Mouse (Mus musculus): Measurements from ENCODE around the gene Gm4450. TPM values are rescaled to one million over a fixed set of nuclear protein-coding genes. Genes with fewer than 3 reads are reported as not detected.

Gm4450 gene
- polyA plus RNA-seq, 1 experiment from 2014 or later: 0.42 TPM

DNA sequence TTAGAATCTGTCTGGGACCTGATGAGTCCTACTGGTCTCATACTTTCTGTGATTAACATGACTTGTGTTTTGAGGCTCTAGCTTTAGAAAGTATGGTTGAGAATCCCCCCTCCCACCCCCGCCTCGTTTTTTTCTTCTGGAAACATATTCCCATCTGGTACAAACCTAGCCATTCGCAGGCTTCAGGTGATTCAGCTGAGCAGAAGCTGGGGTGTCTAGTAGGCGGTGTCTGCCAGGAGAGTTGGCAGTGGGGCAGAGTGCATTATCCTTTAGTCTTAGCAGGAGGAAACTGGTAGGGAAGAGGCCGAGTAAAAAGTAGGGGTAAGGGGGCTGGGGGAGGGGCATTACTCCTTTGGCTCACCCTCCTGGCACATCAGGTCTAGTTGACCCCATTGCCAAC lies 30.2 kb downstream of the Gm4450 start:
- Histone ChIP-seq H3K9me3 (ENCODE audit: control insufficient read depth, low read length) (no peaks in the 10 kb centered on the region), H3K36me3 (ENCODE audit: control insufficient read depth, insufficient read depth, low read length) (0 out of 2 replicates have a peak, but pooled peaks cover 3% of the 10 kb centered on the region), H3K4me2 (ENCODE audit: low read depth, low read length) (peak overlapping the region; percentile 86), H3K27ac (ENCODE audit: low read depth, low read length) (no peak overlapping the region), H3K27me3 (ENCODE audit: control insufficient read depth, insufficient read depth, low read length) (peaks cover 18% of the 10 kb centered on the region; the same call in 1 of the 2 replicates), H3K4me3 (ENCODE audit: low read depth, low read length) (peak overlapping the region; percentile 45; the same call in 1 of the 2 replicates), H3K4me1 (ENCODE audit: control insufficient read depth, insufficient read depth, low read length) (peaks cover 13% of the 10 kb centered on the region; the same call in 1 of the 2 replicates), H3K9ac (replicated peaks; ENCODE audit: low read depth, low read length) (0 out of 2 replicates have a peak overlapping the region, but pooled peaks have one; percentile 50)
- no peak for ATAC-seq (ENCODE audit: low read depth)
- 43% methylated on average over 5 of the region's 5 CpGs for WGBS

DNA sequence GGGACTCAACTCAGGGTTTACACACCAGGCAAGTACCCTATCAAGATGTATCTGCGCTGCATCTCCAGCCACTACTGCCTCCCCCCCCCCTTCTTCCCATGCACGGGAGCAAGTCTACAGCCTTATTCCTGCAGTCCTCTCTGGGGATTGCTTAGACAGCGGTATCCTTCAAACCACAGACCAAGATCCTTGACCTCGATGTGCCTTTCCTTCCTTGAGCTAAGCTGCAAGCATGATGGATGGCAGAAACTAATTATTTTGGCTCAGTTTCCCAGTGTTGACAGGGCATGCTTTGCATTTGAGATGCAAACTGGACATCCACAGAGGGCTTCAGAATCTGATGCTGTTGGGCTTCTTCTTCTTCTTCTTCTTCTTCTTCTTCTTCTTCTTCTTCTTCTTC lies 34.0 kb downstream of the Gm4450 start:
- 92% methylated on average over 4 of the region's 4 CpGs for WGBS
- 0 out of 2 replicates have a peak, but pooled peaks cover 3% of the 10 kb centered on the region for H3K36me3 ChIP-seq (ENCODE audit: control insufficient read depth, insufficient read depth, low read length)
- no peak overlapping the region for H3K27ac ChIP-seq (ENCODE audit: low read depth, low read length)
- H3K4me3 ChIP-seq (ENCODE audit: low read depth, low read length): no peak overlapping the region
- no peak overlapping the region for H3K9ac ChIP-seq (replicated peaks; ENCODE audit: low read depth, low read length)
- no peak for ATAC-seq (ENCODE audit: low read depth)
- peaks cover 10% of the 10 kb centered on the region; the same call in 1 of the 2 replicates for H3K4me1 ChIP-seq (ENCODE audit: control insufficient read depth, insufficient read depth, low read length)
- H3K9me3 ChIP-seq (ENCODE audit: control insufficient read depth, low read length): no peaks in the 10 kb centered on the region
- no peak overlapping the region for H3K4me2 ChIP-seq (ENCODE audit: low read depth, low read length)
- H3K27me3 ChIP-seq (ENCODE audit: control insufficient read depth, insufficient read depth, low read length): peaks cover 12% of the 10 kb centered on the region; the same call in 1 of the 2 replicates

DNA sequence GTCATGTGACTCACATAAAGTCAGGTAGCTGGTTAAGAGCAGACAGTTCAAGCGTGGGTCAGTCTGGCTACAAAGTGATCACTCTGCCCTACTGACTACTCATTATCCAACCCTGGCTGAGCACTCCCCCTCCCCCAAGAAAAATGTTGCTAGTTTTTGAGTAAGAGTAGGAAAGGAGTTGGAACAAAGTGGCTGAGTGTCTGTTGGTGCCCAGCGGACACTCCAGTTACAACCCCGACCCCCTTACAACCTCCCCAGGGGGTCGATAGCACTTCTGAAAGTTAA lies 37.2 kb downstream of the Gm4450 start:
- WGBS: 17% methylated on average over 4 of the region's 4 CpGs
- no peaks in the 10 kb centered on the region for H3K36me3 ChIP-seq (ENCODE audit: control insufficient read depth, insufficient read depth, low read length)

DNA sequence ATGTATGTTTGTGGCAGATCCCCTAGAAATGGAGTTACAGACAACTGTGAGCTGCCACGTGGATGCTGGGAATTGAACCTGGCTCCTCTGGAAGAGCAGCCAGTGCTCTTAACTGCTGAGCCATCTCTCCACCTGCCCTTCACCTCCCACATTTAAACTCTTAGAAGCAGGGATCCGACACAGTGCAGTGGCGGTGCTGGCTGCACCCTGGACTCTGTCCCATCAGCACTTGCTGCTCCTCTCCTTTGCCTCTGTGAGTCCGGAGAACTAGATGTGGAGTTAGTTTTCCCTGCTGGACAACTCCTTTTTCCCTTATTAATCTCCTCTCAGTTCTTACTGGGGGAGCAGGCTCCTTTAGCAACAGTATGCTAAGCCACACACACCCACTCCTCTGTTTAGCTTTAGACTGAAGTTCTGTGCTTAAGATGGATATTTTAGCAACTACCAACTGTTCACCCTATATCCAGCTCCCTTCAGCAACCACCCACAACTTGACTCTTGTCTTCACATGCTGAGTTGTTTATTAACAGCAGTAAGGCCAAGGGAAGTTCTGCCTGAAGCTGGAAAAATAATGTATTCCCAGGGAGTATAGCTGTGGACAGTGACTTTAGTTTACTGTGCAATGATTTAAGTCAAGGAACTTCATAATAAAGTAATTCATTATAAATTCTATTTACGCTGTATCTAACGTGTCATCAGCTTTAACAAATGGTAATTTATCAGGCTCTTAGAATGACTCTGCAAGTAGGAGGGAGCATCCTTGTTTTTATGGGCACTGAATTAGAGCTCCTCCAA lies 37.7 kb downstream of the Gm4450 start:
- Histone ChIP-seq H3K9ac (replicated peaks; ENCODE audit: low read depth, low read length) (no peak overlapping the region), H3K27me3 (ENCODE audit: control insufficient read depth, insufficient read depth, low read length) (no peaks in the 10 kb centered on the region), H3K27ac (ENCODE audit: low read depth, low read length) (no peak overlapping the region), H3K36me3 (ENCODE audit: control insufficient read depth, insufficient read depth, low read length) (no peaks in the 10 kb centered on the region), H3K4me2 (ENCODE audit: low read depth, low read length) (no peak overlapping the region), H3K4me1 (ENCODE audit: control insufficient read depth, insufficient read depth, low read length) (0 out of 2 replicates have a peak, but pooled peaks cover 4% of the 10 kb centered on the region), H3K4me3 (ENCODE audit: low read depth, low read length) (no peak overlapping the region), H3K9me3 (ENCODE audit: control insufficient read depth, low read length) (no peaks in the 10 kb centered on the region)
- WGBS: 45% methylated on average over 6 of the region's 6 CpGs
- no peak for ATAC-seq (ENCODE audit: low read depth)

More for the DNA sequence above, 37.2 kb downstream of the Gm4450 start:
- H3K4me3 ChIP-seq (ENCODE audit: low read depth, low read length): no peak overlapping the region
- H3K9ac ChIP-seq (replicated peaks; ENCODE audit: low read depth, low read length): no peak overlapping the region
- ATAC-seq (ENCODE audit: low read depth): no peak
- H3K4me1 ChIP-seq (ENCODE audit: control insufficient read depth, insufficient read depth, low read length): 0 out of 2 replicates have a peak, but pooled peaks cover 4% of the 10 kb centered on the region
- H3K27ac ChIP-seq (ENCODE audit: low read depth, low read length): no peak overlapping the region
- no peaks in the 10 kb centered on the region for H3K27me3 ChIP-seq (ENCODE audit: control insufficient read depth, insufficient read depth, low read length)
- H3K9me3 ChIP-seq (ENCODE audit: control insufficient read depth, low read length): no peaks in the 10 kb centered on the region
- no peak overlapping the region for H3K4me2 ChIP-seq (ENCODE audit: low read depth, low read length)

DNA sequence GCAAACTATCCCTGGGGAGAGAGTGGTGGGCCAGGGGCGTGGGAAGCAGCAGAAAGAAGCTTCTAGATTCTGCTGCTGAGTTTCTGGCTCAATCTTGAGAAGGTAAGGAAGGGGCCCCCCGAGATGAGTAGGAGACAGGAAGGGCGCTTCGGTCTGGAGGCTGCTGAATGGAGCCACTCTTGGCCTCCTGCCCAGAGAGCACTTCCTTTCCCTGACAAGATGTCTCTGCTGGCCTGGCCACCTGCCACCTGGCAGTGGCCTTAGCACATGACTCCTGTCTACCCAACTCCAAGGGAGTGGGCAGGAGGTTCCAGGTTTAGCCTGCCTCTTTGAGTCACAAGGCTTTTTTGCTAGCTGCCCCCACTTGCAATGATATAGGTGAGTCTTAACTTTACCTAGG lies 39.6 kb downstream of the Gm4450 start:
- 55% methylated on average over 4 of the region's 4 CpGs for WGBS
- no peak overlapping the region for H3K4me3 ChIP-seq (ENCODE audit: low read depth, low read length)
- H3K36me3 ChIP-seq (ENCODE audit: control insufficient read depth, insufficient read depth, low read length): no peaks in the 10 kb centered on the region
- 0 out of 2 replicates have a peak, but pooled peaks cover 4% of the 10 kb centered on the region for H3K4me1 ChIP-seq (ENCODE audit: control insufficient read depth, insufficient read depth, low read length)
- no peaks in the 10 kb centered on the region for H3K27me3 ChIP-seq (ENCODE audit: control insufficient read depth, insufficient read depth, low read length)
- no peaks in the 10 kb centered on the region for H3K9me3 ChIP-seq (ENCODE audit: control insufficient read depth, low read length)
- H3K9ac ChIP-seq (replicated peaks; ENCODE audit: low read depth, low read length): no peak overlapping the region
- ATAC-seq (ENCODE audit: low read depth): peak; percentile 39; the same call in 1 of the 2 replicates
- H3K4me2 ChIP-seq (ENCODE audit: low read depth, low read length): no peak overlapping the region
- H3K27ac ChIP-seq (ENCODE audit: low read depth, low read length): no peak overlapping the region

DNA sequence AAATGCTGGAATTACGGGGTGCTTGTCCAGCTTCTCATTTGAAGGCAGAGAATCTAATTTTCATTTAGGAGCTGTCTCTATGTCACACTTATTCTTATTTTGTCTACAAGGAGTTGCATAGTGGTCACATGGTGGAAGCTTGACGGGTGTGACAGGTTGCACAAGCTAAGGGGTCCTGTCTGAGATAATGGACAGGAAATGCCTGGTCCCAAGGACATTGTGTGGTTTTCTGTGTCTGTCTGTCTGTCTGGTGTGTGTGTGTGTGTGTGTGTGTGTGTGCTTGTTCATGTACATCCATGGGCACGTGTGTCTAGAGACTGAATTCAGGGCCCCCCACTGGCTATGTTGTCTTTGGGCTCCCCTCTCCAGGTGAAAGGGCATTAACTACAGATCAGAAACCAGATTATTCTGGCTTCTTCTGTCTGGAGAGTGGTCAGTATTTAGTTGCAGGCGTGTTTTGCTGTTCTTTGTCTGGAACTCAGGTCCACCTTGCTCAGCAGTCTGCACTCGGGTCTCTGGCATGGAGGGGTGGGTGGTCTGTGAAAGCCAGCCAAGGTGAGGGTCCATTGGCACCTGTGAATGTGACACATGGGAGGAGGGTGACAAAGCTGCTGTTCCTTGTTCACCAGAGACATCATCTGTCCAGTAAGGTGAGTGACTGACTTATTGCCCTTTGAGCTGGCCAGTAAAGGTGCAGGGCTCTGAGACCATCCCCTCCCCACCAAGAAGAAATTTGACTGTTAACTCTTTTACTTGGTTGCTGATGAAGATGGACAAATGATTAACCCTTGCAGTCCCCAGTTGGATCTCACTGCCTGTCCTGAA lies 40.3 kb downstream of the Gm4450 start:
- H3K4me2 ChIP-seq (ENCODE audit: low read depth, low read length): no peak overlapping the region
- no peak overlapping the region for H3K9ac ChIP-seq (replicated peaks; ENCODE audit: low read depth, low read length)
- 0 out of 2 replicates have a peak, but pooled peaks cover 4% of the 10 kb centered on the region for H3K4me1 ChIP-seq (ENCODE audit: control insufficient read depth, insufficient read depth, low read length)
- no peak overlapping the region for H3K27ac ChIP-seq (ENCODE audit: low read depth, low read length)
- no peaks in the 10 kb centered on the region for H3K36me3 ChIP-seq (ENCODE audit: control insufficient read depth, insufficient read depth, low read length)
- no peak overlapping the region for H3K4me3 ChIP-seq (ENCODE audit: low read depth, low read length)
- no peak for ATAC-seq (ENCODE audit: low read depth)
- no peaks in the 10 kb centered on the region for H3K9me3 ChIP-seq (ENCODE audit: control insufficient read depth, low read length)
- WGBS: 81% methylated on average over 5 of the region's 5 CpGs
- H3K27me3 ChIP-seq (ENCODE audit: control insufficient read depth, insufficient read depth, low read length): no peaks in the 10 kb centered on the region

DNA sequence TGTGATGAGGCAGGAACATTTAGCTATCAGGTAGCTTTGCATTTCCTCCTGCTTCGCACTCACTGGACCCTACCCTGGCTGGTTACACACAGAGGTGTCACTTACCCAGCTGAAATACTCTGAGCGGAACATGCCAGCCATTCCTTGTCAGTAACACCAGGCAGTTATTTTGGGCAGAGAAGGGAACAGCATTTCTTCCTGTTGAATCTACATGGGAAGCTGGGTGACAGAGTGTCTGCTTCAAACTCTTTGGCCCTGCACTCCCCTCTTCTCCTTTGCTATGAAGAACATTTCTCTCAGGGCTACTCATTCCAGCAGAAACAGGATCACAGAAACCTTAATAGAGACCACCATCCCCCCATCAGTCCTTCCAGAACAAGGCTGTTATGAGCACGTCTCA lies 42.6 kb downstream of the Gm4450 start:
- WGBS: 91% methylated on average over 3 of the region's 3 CpGs
- H3K27ac ChIP-seq (ENCODE audit: low read depth, low read length): no peak overlapping the region
- H3K4me3 ChIP-seq (ENCODE audit: low read depth, low read length): no peak overlapping the region
- no peak overlapping the region for H3K9ac ChIP-seq (replicated peaks; ENCODE audit: low read depth, low read length)
- no peaks in the 10 kb centered on the region for H3K27me3 ChIP-seq (ENCODE audit: control insufficient read depth, insufficient read depth, low read length)
- no peak for ATAC-seq (ENCODE audit: low read depth)
- 0 out of 2 replicates have a peak, but pooled peaks cover 4% of the 10 kb centered on the region for H3K4me1 ChIP-seq (ENCODE audit: control insufficient read depth, insufficient read depth, low read length)
- no peak overlapping the region for H3K4me2 ChIP-seq (ENCODE audit: low read depth, low read length)
- no peaks in the 10 kb centered on the region for H3K36me3 ChIP-seq (ENCODE audit: control insufficient read depth, insufficient read depth, low read length)
- no peaks in the 10 kb centered on the region for H3K9me3 ChIP-seq (ENCODE audit: control insufficient read depth, low read length)

DNA sequence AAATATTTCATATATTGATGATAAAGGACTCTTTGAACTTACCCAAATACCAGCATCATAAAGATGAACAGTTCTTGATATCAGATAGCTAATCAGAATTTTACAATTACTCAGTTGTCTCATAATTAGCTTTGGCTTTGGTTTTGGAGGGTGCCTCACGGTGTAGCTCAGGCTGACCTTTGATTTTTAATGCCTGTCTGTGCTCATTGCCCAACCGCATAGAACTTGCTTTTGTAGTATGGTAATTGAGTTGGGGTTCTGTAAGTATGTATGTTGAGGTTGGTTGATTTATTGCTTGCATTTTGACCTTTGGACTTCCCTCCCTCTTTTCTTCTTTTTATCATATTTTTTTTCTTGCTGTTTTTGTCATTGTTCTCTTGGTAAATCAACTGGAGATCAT lies 43.2 kb downstream of the Gm4450 start:
- H3K27ac ChIP-seq (ENCODE audit: low read depth, low read length): no peak overlapping the region
- 48% methylated on average over 2 of the region's 2 CpGs for WGBS

More for the DNA sequence above, 43.2 kb downstream of the Gm4450 start:
- Histone ChIP-seq H3K36me3 (ENCODE audit: control insufficient read depth, insufficient read depth, low read length) (no peaks in the 10 kb centered on the region), H3K9ac (replicated peaks; ENCODE audit: low read depth, low read length) (no peak overlapping the region), H3K4me2 (ENCODE audit: low read depth, low read length) (no peak overlapping the region), H3K9me3 (ENCODE audit: control insufficient read depth, low read length) (no peaks in the 10 kb centered on the region), H3K27me3 (ENCODE audit: control insufficient read depth, insufficient read depth, low read length) (no peaks in the 10 kb centered on the region), H3K4me3 (ENCODE audit: low read depth, low read length) (no peak overlapping the region), H3K4me1 (ENCODE audit: control insufficient read depth, insufficient read depth, low read length) (0 out of 2 replicates have a peak, but pooled peaks cover 4% of the 10 kb centered on the region)
- no peak for ATAC-seq (ENCODE audit: low read depth)

Measured in neural tube, embryonic 14.5 days (tissue).